Mouse (Mus musculus) hindbrain, embryonic 12.5 days (tissue): ENCODE results near the gene Tmem63c. TPM values are rescaled to one million over a fixed set of nuclear protein-coding genes. Genes with fewer than 3 reads are reported as not detected.

Source experiments
- ATAC-seq: fragments of 200-750 bp; cut with Nextera tagmentation; 2 replicates; pipeline ENCODE4 v1.8.0; 2017; ENCODE audit warnings: moderate TSS enrichment; ENCODE audit not compliant: low FRiP score
- H3K27ac ChIP-seq: fragments of 300-500 bp; sonication (generic); 2 replicates; pipeline ENCODE4 v1.5.1; 2016; ENCODE audit warnings: mild to moderate bottlenecking
- H3K27me3 ChIP-seq: fragments of 300-500 bp; sonication (generic); 2 replicates; pipeline ENCODE4 v1.6.1; 2016; ENCODE audit warnings: mild to moderate bottlenecking
- H3K36me3 ChIP-seq: fragments of 300-500 bp; sonication (generic); 2 replicates; pipeline ENCODE4 v1.6.1; 2016; ENCODE audit warnings: mild to moderate bottlenecking
- H3K4me1 ChIP-seq: fragments of 300-500 bp; sonication (generic); 2 replicates; pipeline ENCODE4 v1.6.1; 2016
- H3K4me2 ChIP-seq: fragments of 300-500 bp; sonication (generic); replicated peaks from 2 replicates; pipeline ENCODE4 v1.6.1; 2016; ENCODE audit warnings: mild to moderate bottlenecking
- H3K4me3 ChIP-seq: fragments of 300-500 bp; sonication (generic); 2 replicates; pipeline ENCODE4 v1.5.1; 2016; ENCODE audit warnings: mild to moderate bottlenecking
- H3K9ac ChIP-seq: fragments of 300-500 bp; sonication (generic); 2 replicates; pipeline ENCODE4 v1.6.1; 2016; ENCODE audit warnings: mild to moderate bottlenecking, moderate library complexity
- H3K9me3 ChIP-seq: fragments of 300-500 bp; sonication (generic); replicated peaks from 2 replicates; pipeline ENCODE4 v1.6.1; 2016; ENCODE audit warnings: mild to moderate bottlenecking
- WGBS: fragments of 180-500 bp; shearing (Covaris S2); methylation state at CpG from one replicate; pipeline ENCODE4 v1.1.7; 2016; 5-methylcytosine and 5-hydroxymethylcytosine counted together
- polyA plus RNA-seq: library from polyadenylated mRNA; unstranded; fragments of >200 nt; fragmentation: Nextera tagmentation; extraction: Ambion mirVana; gene quantifications from 2 replicates; pipeline ENCODE4 v1.2.1, GENCODE M21; 2016

Tmem63c gene
- polyA plus RNA-seq, 1 experiment from 2014 or later, result 1.8 TPM

DNA sequence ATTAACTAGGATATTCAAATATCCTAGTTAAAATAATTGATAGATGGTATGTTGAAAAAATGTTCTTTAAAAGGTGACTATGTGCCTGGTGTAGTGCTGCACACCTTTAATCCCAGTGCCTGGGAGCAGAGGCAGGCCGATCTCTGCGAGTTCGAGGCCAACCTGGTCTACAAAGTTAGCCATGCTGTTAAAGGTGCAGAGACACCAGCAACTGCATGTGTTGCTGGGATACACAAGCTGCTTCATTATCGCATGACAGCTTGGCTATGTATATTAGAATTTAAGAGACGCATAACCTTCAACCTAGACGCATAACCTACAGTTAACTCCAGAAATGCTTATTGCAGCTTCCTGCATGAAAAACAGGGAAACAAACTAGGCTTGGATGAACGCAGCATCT lies 15.5 kb downstream of the Tmem63c start:
- Histone ChIP-seq H3K9ac (no peak overlapping the region), H3K27me3 (0 out of 2 replicates have a peak, but pooled peaks cover 4% of the 10 kb centered on the region), H3K27ac (no peak overlapping the region), H3K4me1 (no peaks in the 10 kb centered on the region), H3K9me3 (no peaks in the 10 kb centered on the region), H3K36me3 (no peaks in the 10 kb centered on the region), H3K4me2 (no peak overlapping the region), H3K4me3 (no peak overlapping the region)
- WGBS, result 97% methylated on average over 7 of the region's 7 CpGs
- no peak for ATAC-seq

GRCm38 (mm10) chr12:87040166-87040565 lies 19.0 kb downstream of the Tmem63c start:
- Histone ChIP-seq H3K9ac (no peak overlapping the region), H3K36me3 (no peaks in the 10 kb centered on the region), H3K27ac (no peak overlapping the region), H3K4me2 (no peak overlapping the region), H3K9me3 (no peaks in the 10 kb centered on the region), H3K4me3 (no peak overlapping the region), H3K4me1 (peaks cover 18% of the 10 kb centered on the region), H3K27me3 (0 out of 2 replicates have a peak, but pooled peaks cover 4% of the 10 kb centered on the region)
- 73% methylated on average over 4 of the region's 4 CpGs for WGBS
- no peak for ATAC-seq

- Histone ChIP-seq H3K4me1 (peaks cover 20% of the 10 kb centered on the region), H3K9ac (no peak overlapping the region), H3K4me2 (no peak overlapping the region), H3K4me3 (no peak overlapping the region), H3K27ac (no peak overlapping the region), H3K27me3 (0 out of 2 replicates have a peak, but pooled peaks cover 4% of the 10 kb centered on the region), H3K36me3 (no peaks in the 10 kb centered on the region), H3K9me3 (no peaks in the 10 kb centered on the region)
- 88% methylated on average over 7 of the region's 7 CpGs for WGBS
- ATAC-seq, result no peak
Measured at GRCm38 (mm10) chr12:87040857-87041256, 19.7 kb downstream of the Tmem63c start.

GRCm38 (mm10) chr12:87042456-87042855 lies 21.3 kb downstream of the Tmem63c start:
- 88% methylated on average over 2 of the region's 2 CpGs for WGBS
- Histone ChIP-seq H3K9ac (no peak overlapping the region), H3K4me2 (no peak overlapping the region), H3K27me3 (0 out of 2 replicates have a peak, but pooled peaks cover 4% of the 10 kb centered on the region), H3K4me3 (no peak overlapping the region), H3K27ac (no peak overlapping the region), H3K4me1 (peaks cover 20% of the 10 kb centered on the region), H3K36me3 (no peaks in the 10 kb centered on the region), H3K9me3 (no peaks in the 10 kb centered on the region)
- no peak for ATAC-seq

DNA sequence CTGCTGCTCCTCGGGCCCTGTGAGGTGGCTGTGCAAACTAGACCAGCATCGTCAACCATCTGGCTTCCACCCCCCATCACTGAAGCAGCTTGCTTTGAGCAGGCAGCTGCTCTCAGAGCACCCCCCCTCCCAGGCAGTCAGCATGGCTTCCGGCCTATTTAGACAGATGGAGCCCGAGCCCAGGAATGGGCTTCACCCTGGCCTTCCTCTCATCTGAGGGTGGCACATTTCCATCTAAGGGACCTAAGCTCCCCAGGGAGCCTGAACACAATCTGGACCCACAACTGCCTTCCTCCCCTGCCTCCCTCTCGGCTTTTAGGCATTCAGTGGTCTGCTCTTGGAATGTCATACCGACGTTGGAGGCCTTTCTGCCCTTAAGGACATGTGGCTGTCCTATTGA lies 22.1 kb downstream of the Tmem63c start:
- H3K9me3 ChIP-seq, result no peaks in the 10 kb centered on the region
- no peak overlapping the region for H3K27ac ChIP-seq
- ATAC-seq, result no peak
- no peak overlapping the region for H3K4me2 ChIP-seq
- H3K9ac ChIP-seq, result no peak overlapping the region
- peaks cover 20% of the 10 kb centered on the region for H3K4me1 ChIP-seq
- H3K4me3 ChIP-seq, result no peak overlapping the region
- 61% methylated on average over 7 of the region's 7 CpGs for WGBS
- H3K36me3 ChIP-seq, result no peaks in the 10 kb centered on the region
- H3K27me3 ChIP-seq, result 0 out of 2 replicates have a peak, but pooled peaks cover 4% of the 10 kb centered on the region

- H3K36me3 ChIP-seq, result no peaks in the 10 kb centered on the region
- peaks cover 20% of the 10 kb centered on the region for H3K4me1 ChIP-seq
- 0 out of 2 replicates have a peak, but pooled peaks cover 4% of the 10 kb centered on the region for H3K27me3 ChIP-seq
- H3K4me3 ChIP-seq, result no peak overlapping the region
- ATAC-seq, result peak; percentile 80
- H3K4me2 ChIP-seq, result no peak overlapping the region
- 15% methylated on average over 5 of the region's 5 CpGs for WGBS
- no peak overlapping the region for H3K27ac ChIP-seq
- no peak overlapping the region for H3K9ac ChIP-seq
- H3K9me3 ChIP-seq, result no peaks in the 10 kb centered on the region
Measured at GRCm38 (mm10) chr12:87044711-87045110, 23.6 kb downstream of the Tmem63c start.

GRCm38 (mm10) chr12:87047536-87047935 lies 26.4 kb downstream of the Tmem63c start:
- ATAC-seq, result no peak
- no peak overlapping the region for H3K9ac ChIP-seq

GRCm38 (mm10) chr12:87052661-87053321 lies 31.7 kb downstream of the Tmem63c start:
- Histone ChIP-seq H3K9me3 (no peaks in the 10 kb centered on the region), H3K4me1 (0 out of 2 replicates have a peak, but pooled peaks cover 3% of the 10 kb centered on the region), H3K36me3 (no peaks in the 10 kb centered on the region), H3K4me2 (no peak overlapping the region), H3K9ac (no peak overlapping the region), H3K4me3 (no peak overlapping the region), H3K27ac (no peak overlapping the region), H3K27me3 (peaks cover 10% of the 10 kb centered on the region)
- ATAC-seq, result peak; percentile 50; the same call in 1 of the 2 replicates
- WGBS, result 28% methylated on average over 10 of the region's 16 CpGs

More at GRCm38 (mm10) chr12:87047536-87047935, 26.4 kb downstream of the Tmem63c start:
- Histone ChIP-seq H3K4me2 (no peak overlapping the region), H3K36me3 (no peaks in the 10 kb centered on the region), H3K4me1 (peaks cover 20% of the 10 kb centered on the region), H3K9me3 (no peaks in the 10 kb centered on the region), H3K27me3 (no peaks in the 10 kb centered on the region), H3K27ac (no peak overlapping the region), H3K4me3 (no peak overlapping the region)
- WGBS, result 61% methylated on average over 3 of the region's 3 CpGs

GRCm38 (mm10) chr12:87054873-87055272 lies 33.7 kb downstream of the Tmem63c start:
- Histone ChIP-seq H3K27me3 (peaks cover 10% of the 10 kb centered on the region), H3K9me3 (no peaks in the 10 kb centered on the region), H3K36me3 (no peaks in the 10 kb centered on the region), H3K9ac (no peak overlapping the region), H3K4me2 (no peak overlapping the region), H3K27ac (no peak overlapping the region), H3K4me1 (0 out of 2 replicates have a peak, but pooled peaks cover 3% of the 10 kb centered on the region), H3K4me3 (no peak overlapping the region)
- no peak for ATAC-seq
- 78% methylated on average over 7 of the region's 7 CpGs for WGBS

GRCm38 (mm10) chr12:87057066-87057465 lies 35.9 kb downstream of the Tmem63c start:
- peaks cover 10% of the 10 kb centered on the region for H3K27me3 ChIP-seq
- no peak overlapping the region for H3K9ac ChIP-seq
- WGBS, result 68% methylated on average over 17 of the region's 17 CpGs
- H3K4me1 ChIP-seq, result 0 out of 2 replicates have a peak, but pooled peaks cover 3% of the 10 kb centered on the region
- H3K36me3 ChIP-seq, result no peaks in the 10 kb centered on the region
- H3K4me2 ChIP-seq, result no peak overlapping the region
- no peak overlapping the region for H3K27ac ChIP-seq
- ATAC-seq, result no peak
- no peak overlapping the region for H3K4me3 ChIP-seq
- no peaks in the 10 kb centered on the region for H3K9me3 ChIP-seq

DNA sequence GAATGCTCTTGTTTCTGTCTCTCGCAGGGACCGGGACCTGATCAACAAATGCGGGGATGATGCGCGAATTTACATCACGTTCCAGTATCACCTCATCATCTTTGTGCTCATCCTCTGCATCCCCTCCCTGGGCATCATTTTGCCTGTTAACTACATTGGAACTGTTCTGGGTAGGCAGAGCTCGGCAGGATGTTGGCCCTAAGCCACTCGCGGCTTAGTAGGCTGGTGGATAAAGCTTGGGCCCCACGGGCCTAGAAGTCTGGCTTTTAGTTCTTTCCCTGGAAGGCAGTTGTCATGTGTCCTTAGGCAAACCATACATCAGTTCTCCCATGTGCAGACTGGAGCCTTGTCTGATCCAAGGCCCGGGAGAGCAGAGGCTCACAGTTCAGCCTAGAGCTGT lies 44.3 kb downstream of the Tmem63c start:
- no peak overlapping the region for H3K4me2 ChIP-seq
- no peaks in the 10 kb centered on the region for H3K36me3 ChIP-seq
- no peak overlapping the region for H3K4me3 ChIP-seq
- no peak overlapping the region for H3K27ac ChIP-seq
- no peaks in the 10 kb centered on the region for H3K4me1 ChIP-seq
- no peaks in the 10 kb centered on the region for H3K27me3 ChIP-seq
- no peaks in the 10 kb centered on the region for H3K9me3 ChIP-seq
- 93% methylated on average over 11 of the region's 11 CpGs for WGBS
- no peak for ATAC-seq
- no peak overlapping the region for H3K9ac ChIP-seq

GRCm38 (mm10) chr12:87066429-87066828 lies 45.3 kb downstream of the Tmem63c start:
- Histone ChIP-seq H3K27me3 (no peaks in the 10 kb centered on the region), H3K4me2 (no peak overlapping the region), H3K9me3 (no peaks in the 10 kb centered on the region), H3K36me3 (no peaks in the 10 kb centered on the region), H3K4me3 (no peak overlapping the region), H3K27ac (no peak overlapping the region), H3K9ac (no peak overlapping the region), H3K4me1 (no peaks in the 10 kb centered on the region)
- WGBS, result 90% methylated on average over 5 of the region's 5 CpGs
- ATAC-seq, result no peak

GRCm38 (mm10) chr12:87070520-87070919 lies 49.4 kb downstream of the Tmem63c start:
- 69% methylated on average over 5 of the region's 5 CpGs for WGBS
- no peaks in the 10 kb centered on the region for H3K4me1 ChIP-seq
- no peaks in the 10 kb centered on the region for H3K27me3 ChIP-seq
- H3K36me3 ChIP-seq, result no peaks in the 10 kb centered on the region
- no peak overlapping the region for H3K9ac ChIP-seq
- no peaks in the 10 kb centered on the region for H3K9me3 ChIP-seq
- no peak overlapping the region for H3K4me2 ChIP-seq
- no peak overlapping the region for H3K27ac ChIP-seq
- H3K4me3 ChIP-seq, result no peak overlapping the region
- ATAC-seq, result no peak
